Mouse (Mus musculus) right cerebral cortex, postnatal 36 days (tissue): ENCODE measurements around the gene Zfyve9.
"Not testable (repeated sequence)": the region's sequence is repeated elsewhere in the genome, so short reads cannot be mapped to it uniquely, and the experiment has no call there.

Experiments
- DNase-seq, 2 experiments: peaks; one replicate each; pipeline ENCODE4 v3.0.0; 2022; ENCODE audit warnings: low spot score in 2 of 2, mixed read lengths in 1 of 2

Gene Zfyve9

DNA sequence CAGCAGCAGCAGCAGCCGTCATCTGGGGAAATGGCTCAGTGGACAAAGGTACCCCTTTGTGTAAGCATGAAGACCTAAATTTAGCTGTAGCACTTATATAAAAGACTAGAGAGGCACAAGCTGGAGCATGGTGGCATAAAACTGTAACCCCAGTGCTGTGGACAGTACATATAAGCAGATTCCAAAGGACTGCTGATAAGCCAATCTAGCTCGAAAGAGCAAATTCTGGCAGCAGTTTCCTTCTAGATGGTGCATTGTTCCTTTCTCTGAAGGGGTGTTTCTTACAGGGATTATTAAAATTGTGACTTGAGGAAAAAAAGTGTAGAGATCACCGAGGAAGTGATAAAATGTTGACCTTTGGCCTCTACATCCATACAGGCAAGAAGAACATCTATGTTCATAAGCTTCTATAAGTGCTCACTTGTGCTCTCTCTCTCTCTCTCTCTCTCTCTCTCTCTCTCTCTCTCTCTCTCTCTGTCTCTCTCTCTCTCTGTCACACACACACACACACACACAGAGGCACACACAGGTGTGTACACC is 59.3 kb downstream of the Zfyve9 start:
- DNase-seq, result no peak

DNA sequence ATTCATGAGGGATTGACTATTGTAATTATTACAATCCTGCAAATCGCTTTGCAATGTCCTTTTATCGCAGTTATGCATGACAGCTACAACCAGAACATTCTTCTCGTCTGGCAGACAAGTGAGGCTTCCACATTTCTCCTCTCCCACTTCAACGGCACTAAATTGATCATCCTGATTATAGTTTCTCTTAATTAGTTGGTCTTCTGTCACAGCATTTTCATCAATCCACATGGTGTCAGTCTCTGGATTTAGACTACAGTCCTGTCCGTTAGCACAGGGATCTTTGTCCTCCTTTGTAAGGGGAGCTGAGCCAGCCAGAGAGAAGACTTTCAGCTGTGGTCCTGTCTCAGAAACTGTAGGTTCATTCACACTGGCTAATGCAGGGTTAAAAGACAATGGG is 61.2 kb downstream of the Zfyve9 start, which contains the start of gene 3110021N24Rik:
3110021N24Rik (plus strand) TSS at position 301 of the 400 bp plus-strand sequence.
- no peak for DNase-seq

DNA sequence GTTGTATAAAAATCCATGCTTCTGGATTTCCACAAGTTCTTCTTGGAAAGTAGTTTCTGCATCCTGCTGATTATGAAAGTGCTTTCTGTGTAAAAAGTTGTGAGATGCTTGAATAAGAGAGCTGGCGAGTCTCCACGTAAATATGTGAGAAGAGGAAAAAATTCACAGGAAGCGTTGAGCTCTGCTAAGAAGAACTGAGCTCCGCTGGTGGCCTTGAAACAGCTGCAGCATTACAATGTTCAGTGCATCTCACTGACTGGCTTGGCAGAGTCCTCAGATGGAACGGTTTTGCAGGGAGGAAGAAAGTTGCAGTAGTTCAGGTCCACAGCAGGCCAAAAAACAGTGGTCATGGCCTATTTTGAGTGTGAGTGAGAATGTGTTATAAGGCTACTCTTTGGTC is 72.4 kb downstream of the Zfyve9 start:
- no peak for DNase-seq

DNA sequence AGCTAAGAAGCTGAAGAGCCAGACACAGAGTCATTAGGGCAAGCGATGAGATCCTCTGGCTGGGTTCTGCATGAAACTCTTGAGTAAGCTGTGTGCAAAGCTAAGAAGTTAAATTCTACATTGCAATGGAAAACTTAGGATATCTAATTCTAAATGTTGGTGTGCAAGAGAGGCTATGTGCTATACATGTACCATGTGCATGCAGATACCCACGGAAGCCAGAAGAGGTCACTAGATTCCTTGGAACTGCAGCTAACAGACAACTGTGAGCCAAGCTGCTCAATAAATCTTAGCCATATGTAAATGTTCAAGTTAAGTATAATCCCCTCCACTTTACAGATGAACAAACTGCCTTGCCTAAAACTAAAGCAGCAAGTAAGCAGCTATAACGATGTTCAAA is 83.7 kb downstream of the Zfyve9 start:
- no peak for DNase-seq

DNA sequence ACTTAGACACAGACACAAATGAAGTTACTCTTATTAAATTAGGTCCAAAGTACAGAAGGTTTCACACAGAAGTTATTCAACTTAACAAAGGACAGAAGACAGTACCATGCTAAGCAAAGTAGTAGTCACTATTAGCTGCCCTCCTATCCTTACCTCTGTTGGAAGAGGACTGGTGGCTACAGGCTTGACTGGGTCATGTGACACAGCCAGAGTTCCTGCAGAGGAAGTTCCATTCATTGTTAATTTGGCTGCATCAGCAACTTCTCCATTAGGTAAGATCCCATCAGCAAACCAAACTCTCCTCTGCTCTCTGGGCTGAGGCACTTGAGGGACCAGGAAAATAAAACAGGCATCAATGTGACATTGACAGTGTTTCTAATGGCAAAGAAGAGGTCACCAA is 89.1 kb downstream of the Zfyve9 start:
- no peak for DNase-seq

DNA sequence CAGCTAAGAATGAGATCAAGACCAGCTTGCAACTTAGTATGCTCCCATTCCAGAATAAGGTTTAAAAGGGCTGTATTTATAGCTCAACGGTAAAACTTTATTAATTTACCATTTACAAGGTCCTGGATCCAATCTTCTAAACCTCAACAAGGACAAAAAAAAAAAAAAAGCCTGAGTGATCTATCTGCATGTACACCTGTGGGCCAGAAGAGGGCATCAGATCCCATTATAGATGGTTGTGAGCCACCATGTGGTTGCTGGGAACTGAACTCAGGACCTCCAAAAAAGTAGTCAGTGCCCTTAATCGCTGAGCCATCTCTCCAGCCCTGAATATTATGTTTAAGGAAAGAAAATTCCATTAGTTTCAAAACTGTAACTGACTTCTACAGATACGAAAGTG is 90.1 kb downstream of the Zfyve9 start:
- no peak for DNase-seq

DNA sequence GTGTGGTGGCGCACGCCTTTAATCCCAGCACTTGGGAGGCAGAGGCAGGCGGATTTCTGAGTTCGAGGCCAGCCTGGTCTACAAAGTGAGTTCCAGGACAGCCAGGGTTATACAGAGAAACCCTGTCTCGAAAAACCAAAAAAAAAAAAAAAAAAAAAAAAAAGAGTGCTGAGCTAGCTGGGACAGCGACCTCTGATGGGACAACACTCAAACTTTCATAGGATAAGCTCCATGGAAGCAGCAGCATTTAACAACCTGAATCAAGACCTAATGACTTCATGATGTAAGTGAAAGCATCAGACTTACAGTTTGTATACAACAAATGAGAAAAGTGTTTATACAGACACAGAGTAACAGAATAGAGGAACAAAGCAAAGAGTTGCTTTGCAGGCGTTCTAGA is 93.5 kb downstream of the Zfyve9 start:
- DNase-seq, result not testable (repeated sequence)

DNA sequence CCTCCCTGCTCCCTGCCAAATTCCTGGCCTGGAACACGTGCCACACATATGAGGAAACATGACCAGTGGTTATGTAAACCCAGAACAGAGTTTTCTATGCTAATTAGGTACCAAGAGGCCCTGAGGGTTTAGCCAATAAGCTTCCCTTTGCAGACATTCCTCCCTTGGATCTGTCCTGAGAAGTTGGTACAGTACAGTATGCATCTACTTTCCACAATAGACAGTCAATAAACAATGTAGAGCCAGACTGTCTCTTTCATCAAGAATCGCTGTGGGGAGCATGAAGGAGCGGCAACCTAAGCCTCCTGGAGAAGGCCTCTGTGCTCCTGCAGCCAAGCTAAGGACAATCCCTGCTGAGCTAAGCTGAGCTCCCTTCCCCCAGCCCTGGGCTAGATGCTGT is 94.4 kb downstream of the Zfyve9 start:
- DNase-seq, result no peak

DNA sequence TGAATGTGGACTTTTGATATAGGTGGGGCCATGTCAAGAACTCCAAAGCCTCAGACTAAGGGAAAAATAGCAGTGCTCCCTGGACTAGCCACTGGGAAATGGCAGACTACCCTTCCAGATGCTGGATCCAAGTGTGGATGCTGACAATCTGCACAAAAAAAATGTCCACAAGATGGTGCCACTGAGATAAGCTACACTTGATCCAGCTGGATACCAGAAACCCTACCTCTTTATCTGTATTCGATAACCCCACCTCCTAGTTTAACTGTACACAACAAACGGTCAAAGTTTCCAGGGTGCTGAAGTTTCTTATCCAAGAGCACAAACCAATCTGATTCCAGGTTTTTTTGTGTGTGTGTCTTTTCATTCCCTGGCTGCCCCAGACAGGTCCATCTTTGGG is 116.2 kb downstream of the Zfyve9 start:
- DNase-seq, result no peak

DNA sequence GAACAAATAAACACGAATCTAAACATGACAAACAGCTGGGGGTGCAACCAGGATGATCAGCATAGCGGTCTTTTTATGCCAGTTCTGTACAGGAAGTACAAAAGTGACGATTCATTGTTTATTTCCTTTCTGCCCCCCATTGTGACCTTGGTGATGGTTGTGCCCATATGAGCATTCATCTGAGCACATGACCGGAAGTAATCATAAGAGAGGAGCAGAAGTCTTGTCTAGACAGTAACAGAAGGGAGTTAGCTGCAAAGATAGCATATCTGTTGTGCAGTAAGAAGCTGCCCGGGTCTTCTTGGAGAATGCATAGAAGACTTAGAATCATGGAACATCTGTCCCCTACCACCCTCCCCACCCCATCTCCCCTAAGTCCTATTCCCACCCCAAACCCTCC is 141.8 kb downstream of the Zfyve9 start:
- DNase-seq, result no peak

DNA sequence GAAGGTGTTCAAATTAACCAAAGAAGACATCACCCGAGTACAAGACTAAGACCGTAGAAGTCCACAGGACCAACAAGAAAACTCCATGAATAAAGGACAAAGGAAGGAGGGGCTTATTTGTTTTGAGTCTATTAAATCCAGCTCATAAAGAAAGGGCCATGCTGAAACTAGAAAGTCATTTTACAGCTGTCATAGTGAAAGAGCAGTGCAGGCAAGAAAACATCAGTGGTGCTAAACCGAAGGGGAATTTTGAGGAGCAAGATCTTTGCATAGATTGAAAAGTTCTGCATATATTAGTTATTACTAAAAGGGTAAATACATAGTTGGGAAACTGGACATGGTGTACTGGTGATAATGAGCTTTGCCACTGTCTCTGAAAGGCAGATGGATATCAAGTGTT is 142.9 kb downstream of the Zfyve9 start:
- no peak for DNase-seq

DNA sequence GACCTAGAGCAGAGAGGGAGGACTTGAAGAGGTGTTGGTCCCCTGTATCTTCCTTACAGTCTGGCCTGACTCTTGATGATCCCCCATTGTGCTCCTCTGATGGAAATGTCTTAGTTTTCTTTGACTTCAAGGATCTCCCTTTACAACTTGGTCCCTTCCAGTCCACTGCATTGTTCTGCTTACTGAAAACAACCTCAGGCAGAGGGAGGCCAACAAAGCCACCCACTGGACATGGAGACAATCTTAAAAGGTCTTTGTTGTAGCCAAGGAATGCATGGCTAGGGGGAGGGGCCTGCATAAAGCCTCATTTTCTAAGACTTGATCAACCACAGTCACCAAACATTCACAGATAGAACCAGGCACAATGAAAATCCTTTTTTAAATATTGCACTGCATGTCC is 145.5 kb downstream of the Zfyve9 start:
- no peak for DNase-seq

DNA sequence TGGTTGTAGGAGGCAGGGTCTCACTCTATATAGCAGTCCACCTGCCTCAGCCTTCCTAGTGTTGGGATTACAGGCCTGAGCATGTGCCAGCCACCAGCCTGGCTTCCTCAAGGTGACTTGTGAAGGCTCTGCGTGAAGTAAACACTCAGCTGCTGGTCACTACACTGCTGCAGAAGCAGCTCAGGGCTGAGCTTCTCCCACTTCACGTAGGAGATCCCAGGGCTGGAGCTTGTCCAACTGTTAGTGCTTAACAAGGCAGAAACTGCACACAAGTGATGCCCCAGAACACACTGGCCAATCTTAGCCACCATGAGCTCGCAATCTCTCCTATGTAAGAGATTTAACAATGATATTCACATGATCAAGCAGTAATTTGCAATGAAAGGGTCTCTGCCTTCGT is 145.9 kb downstream of the Zfyve9 start:
- no peak for DNase-seq

DNA sequence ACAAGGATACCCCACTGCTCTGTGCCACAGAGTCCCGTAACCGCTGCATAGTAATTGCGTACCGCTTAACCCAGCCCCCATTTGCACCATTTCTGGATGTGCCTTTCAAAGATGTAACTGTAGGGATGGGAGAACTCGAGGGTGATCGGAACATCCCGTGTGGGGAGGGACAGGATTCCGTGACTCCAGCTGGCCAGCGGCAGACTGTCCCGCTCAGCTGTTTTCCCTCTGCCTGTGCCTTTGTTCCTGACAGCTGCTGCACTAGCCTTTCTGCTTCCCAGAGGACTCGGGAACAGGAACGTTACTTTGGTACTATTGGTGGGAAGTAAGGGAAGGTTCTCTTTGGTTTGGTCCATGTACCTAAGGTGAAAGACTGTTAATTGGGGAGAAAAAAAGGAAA is 146.9 kb downstream of the Zfyve9 start:
- no peak for DNase-seq

DNA sequence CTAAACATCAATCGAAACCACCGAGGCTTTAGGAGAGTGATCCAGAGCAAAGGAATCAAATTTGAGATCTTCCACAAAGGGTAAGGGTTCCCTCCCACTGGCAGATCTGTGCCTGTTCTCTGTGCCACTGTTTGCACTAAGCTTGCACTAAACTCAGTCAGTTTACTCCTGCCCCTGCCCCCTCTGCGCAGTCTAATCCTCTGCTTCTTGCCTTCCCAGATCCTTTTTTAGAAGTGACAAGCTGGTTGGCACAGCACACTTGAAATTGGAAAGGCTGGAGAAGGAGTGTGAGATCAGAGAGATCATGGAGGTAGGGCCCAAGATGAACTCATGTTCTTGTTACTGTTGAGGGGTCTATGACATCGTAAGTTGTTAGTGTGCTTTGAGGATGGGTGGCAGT is 149.0 kb downstream of the Zfyve9 start:
- DNase-seq, result no peak

DNA sequence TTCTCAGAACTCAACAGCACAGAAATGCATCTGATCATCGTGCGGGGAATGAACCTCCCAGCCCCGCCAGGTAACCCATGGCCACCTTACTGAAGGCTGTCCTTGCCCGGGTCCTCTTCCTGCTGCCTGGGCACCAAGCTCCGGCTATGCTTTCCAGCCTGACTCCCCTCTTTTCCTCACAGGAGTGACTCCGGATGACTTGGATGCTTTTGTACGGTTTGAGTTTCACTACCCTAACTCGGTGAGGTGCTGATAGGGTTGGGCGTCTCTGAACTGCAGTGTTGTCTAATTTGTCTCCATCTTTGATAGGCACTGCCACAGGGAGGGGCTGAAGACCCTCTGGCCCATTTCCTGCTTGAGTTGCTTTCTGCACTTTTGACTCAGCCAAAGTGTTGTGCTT is 150.5 kb downstream of the Zfyve9 start:
- DNase-seq, result no peak

DNA sequence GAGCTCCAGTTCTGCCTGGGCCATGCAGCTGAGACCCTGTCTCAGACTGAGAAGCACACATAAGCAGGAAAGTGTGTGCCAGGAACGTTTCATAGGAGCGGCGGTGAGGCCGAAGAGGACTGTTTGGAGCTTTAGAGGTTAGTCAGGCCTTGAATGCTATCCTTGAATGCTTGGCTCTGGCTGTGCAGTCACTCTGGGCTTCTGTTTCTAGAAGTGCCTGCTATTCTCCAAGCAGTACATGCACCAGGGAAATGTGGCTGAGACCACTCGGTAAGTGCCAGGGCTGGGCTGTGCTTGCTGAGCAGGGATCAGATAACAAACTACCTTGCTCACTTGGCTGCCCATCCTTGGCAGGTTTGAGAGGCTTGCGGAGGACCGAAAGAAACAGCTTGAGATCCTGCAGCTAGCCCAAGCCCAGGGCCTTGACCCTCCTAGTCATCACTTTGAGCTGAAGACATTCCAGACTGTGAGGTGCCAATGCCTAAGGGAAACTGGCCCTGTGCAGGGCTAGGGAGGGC is 151.2 kb downstream of the Zfyve9 start:
- DNase-seq, result no peak

DNA sequence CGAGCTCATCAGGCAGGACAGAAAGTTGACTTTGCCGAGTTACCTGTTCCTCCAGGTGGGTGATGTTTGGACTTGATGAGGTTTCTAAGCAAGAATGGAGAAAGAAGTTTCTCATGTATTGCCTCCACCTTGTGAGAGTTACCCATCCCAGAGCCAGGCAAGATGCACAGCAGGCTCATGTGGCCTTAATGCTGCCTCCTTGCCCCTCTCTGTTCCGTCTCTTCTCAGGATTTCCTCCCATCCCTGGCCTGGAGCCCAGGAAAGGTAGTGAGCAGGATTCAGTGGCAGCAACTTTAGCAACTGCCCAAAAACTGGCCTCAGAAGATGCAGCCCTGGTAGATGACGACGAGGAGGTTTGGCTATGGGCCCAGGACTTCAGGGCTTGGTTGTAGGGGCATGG is 153.5 kb downstream of the Zfyve9 start:
- no peak for DNase-seq

DNA sequence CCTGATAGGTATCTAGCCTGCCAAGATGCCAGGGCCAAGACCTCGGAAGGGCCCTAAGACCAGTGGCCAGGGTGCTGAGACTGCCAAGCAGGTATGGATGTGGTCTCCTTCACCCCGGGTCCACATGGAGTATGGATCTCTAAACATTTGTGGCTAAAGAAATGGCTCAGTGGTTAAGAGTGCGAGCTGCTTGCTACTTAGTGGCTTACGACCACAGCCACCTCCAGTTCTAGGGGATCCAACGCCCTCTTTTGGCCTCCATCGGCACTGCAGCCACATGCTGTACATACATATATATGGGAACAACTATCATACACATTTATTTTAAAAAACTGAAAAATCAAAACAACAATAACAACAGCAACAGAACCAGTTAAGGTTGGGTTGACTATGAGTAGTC is 159.1 kb downstream of the Zfyve9 start:
- DNase-seq, result no peak

DNA sequence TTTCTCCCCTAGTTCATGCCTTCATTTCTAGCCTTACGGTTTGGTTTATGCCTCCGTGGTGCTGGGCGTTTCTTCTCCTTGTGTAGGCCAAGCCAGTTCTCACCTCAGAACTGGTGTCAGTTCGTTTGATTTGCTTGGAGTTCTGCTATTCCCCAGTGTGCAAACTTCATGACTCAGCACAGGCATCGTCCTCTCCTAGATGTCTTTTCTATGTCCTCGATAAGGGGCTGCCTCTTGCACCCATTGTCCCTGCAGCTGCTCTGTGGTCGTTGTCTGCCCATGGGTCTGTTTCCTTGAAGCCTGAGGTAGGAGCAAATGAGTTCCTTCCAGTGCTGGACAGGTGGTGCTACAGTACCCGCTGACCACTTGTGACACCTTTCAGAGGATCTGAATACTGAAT is 160.1 kb downstream of the Zfyve9 start:
- DNase-seq, result no peak

DNA sequence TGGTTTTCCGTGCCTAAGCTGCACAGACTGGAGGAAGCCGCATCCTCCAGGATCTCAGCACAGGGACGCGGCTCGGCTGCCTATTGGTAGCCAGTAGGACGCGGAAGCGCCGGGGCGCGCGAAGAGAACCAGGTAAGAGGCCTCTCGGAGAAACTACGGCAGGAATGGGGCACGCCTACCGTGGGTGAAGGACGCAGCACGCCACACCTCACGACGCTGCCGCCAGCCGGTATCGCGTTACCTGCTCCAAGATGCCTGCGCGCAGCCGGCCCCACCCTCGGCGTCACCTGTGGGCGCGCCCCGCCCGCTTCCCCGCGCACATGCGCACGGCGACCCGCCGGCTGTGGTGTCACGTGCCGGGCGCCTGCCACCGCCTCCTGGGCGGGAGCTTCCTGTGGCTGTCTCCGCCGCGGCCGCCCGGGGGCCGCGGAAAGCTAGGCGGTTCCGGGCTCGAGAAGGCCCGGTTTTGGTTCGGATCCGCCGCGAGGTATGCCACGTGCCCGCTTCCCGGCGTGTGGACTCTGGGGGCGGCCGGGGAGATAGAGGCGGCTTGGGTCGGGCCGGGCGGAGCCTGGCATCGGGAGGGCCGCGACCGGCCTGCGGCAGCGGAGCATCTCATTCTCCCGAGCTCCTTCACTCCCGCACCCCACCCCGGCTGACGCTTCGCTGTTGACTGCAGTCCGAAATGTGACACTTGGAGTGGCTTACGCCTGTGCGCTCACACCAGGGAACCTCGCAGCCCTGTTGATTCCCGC is 160.8 kb downstream of the Zfyve9 start, which contains the start of gene Cc2d1b:
Cc2d1b (plus strand) TSS at position 354 of the 755 bp plus-strand sequence.
- DNase-seq, result peak; percentile 92 to 93

DNA sequence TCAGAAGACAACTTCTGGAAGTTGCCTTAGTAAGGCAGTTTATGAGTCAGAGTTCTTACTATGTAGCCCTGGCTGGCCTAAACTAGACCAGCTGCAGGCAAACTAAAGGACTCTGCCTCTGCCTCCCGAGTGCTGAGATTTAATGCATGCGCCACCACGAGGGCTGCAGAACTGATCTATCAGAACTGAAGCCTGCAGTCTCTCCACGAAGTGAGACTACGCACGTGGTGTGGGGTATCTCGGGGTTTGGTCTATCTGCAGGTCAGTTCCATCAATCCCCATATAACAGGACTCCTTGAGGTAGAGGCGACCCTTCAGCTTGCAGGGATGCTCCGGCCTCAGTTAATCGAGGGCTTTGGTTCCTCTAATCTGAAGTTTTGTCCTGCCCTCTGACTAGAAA is 161.4 kb downstream of the Zfyve9 start:
- DNase-seq, result no peak

DNA sequence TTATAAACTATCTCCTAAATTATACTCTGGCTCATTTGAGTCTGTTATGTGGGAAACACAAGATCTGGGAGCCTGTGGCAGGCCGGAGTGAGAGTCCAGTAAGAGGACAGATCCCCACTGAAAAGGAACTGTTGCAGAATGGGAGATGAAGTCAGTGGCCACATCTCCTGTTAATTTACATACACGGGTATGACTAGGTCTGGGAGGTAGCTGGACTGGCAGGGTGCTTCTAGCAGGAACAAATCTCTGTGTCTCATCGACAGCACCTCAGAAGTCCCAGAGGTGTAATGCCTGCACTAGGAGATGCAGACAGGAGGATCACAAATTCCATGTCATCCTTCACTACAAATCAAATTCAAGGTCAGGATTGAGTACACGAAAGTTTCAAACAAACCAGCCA is 162.0 kb downstream of the Zfyve9 start:
- no peak for DNase-seq

DNA sequence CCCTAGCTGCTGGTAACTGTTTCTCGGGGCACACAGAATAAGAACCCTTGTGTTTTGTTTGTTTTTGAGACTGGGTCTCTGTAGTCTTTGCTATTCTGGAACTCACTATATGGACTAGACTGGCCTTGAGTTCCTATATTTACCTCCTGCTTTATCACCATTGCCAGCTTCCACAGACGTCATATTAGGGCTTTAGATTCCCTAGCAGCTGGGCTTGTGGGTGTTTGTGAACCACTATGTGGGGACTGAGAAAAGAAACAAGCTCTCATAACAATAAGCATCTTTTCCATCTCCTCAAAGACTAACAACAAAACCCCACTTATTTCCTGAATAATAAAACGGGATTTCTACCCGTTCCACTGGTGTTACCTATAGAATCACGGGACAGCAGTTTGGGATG is 169.7 kb downstream of the Zfyve9 start:
- no peak for DNase-seq
